Mouse (Mus musculus): Measurements from ENCODE around the gene Hmg20b. TPM values are rescaled to one million over a fixed set of nuclear protein-coding genes. Genes with fewer than 3 reads are reported as not detected.

Gene Hmg20b
- polyA plus RNA-seq, 1 experiment from 2014 or later, result 109 TPM

DNA sequence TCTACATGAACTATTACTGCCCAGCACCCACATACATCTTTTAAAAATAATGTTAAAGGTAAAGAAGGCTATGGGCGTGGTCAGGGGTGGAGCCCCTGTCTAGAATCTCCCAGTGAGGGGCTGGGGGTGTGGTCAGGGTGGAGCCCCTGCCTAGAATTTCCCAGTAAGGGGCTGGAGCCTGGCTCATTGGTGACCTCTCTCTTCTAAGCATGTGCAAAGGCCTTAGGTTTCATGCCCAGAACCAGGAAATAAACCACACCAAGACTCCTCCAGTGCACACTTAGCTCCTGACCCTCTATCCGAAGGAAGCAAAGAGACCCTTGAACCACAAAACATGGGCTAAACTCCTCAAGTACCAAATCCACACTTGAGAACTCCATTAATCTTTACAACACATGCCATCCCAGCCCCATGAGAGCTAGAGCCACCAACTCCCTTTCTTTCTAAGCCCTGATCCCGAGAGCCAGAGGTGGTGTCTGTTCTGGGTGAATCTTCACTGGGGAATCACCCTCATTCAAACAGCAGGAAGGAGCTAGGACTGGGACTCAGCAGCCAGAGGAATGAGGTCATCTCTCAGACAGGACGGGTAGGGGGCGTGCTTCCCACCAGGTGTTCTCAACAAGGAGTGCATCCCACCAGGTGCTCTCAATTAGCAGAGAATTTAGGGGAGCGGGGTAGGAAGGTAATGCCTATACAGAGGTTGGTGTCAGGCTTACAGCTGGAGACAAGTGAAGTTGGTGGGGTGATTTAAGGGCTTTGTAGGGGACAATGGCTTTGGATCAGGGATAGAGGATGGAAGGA, 26.5 kb upstream of the Hmg20b start:
- no peak for DNase-seq (ENCODE audit: low spot score)
- Histone ChIP-seq H3K4me3 (peak overlapping the region; percentile 94), H3K27ac (peak overlapping the region; percentile 98), H3K36me3 (peaks cover 40% of the 10 kb centered on the region), H3K9me3 (no peaks in the 10 kb centered on the region), H3K4me1 (peaks cover 40% of the 10 kb centered on the region), H3K27me3 (ENCODE audit: insufficient read depth, poor library complexity, severe bottlenecking) (no peaks in the 10 kb centered on the region)
- WGBS, result 35% methylated on average over 6 of the region's 6 CpGs

DNA sequence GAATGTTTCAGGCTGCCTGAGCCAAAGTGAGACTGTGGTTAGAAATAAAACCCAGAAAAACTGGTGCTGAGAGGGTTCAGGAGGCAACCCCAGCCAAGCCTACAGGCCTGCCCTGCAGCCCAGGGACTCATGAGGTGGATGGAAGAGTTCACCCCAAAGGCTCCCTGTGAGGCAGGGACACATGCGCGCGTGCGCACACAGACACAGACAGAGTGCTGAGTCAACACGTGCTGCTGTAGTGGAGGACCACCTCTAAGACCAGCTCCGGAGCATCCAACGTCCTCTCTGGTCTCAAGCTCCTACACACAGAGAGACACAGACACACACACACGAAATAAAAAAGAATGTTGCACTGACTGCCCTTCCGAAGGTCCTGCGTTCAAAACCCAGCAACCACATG, 25.0 kb upstream of the Hmg20b start:
- Histone ChIP-seq H3K36me3 (peaks cover 55% of the 10 kb centered on the region), H3K9me3 (no peaks in the 10 kb centered on the region), H3K27me3 (ENCODE audit: insufficient read depth, poor library complexity, severe bottlenecking) (no peaks in the 10 kb centered on the region), H3K4me3 (no peak overlapping the region), H3K27ac (no peak overlapping the region), H3K4me1 (peaks cover 35% of the 10 kb centered on the region)
- WGBS, result 95% methylated on average over 10 of the region's 10 CpGs
- DNase-seq (ENCODE audit: low spot score), result no peak

DNA sequence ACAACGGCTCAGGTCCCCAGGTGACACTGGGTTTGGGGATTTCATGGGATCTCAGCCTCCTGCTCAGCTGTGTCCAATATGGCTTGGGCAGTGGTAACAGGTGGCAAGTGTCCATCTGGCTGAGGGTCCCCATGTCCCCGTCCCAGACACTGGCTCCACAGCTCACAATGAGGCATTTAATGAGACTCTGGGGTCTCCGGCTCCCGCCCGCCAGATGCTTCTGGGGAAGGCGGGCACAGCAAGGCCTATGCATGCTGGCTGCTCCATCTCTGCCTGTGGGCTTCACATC, 16.9 kb upstream of the Hmg20b start:
- no peak for DNase-seq (ENCODE audit: low spot score)
- Histone ChIP-seq H3K9me3 (no peaks in the 10 kb centered on the region), H3K36me3 (peaks cover 69% of the 10 kb centered on the region), H3K4me3 (no peak overlapping the region), H3K27ac (no peak overlapping the region), H3K27me3 (ENCODE audit: insufficient read depth, poor library complexity, severe bottlenecking) (peaks cover 31% of the 10 kb centered on the region), H3K4me1 (peaks cover 63% of the 10 kb centered on the region)
- 96% methylated on average over 6 of the region's 6 CpGs for WGBS

DNA sequence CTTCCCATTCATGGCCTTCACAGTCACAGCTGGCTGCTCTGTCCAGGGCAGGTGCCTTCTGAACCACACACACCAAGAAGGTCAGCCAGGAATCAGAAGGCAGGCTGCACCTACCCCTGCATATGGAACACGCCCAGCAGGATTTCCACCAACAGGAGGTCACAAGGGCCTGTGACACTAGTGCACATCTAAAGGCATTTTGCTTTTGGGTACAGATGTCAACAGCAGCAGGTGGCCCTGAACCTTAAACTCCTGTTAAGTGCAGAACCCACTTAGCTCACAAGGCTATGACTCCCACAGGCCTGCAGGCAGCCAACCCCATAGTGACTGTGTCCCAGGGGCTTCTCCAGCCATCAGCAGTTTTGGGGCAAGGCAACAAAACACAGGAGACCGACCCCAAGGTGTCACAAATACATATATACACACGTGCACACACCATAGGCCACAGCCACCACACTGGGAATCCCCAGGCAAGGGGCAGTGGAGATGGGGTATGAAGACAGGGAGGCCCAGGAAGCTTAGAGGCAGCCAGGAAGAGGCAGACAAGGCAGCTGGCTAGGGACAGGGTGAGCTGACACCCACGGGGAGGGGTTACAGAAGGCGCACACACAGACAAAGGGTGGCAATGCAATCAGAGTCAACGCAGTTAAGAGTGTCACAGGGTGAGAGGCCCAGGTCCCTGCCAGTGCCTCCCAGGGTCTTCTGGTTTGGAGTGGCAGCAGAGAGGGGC, 16.4 kb upstream of the Hmg20b start:
- Histone ChIP-seq H3K36me3 (peaks cover 69% of the 10 kb centered on the region), H3K4me3 (no peak overlapping the region), H3K4me1 (peaks cover 68% of the 10 kb centered on the region), H3K9me3 (no peaks in the 10 kb centered on the region), H3K27ac (0 out of 2 replicates have a peak overlapping the region, but pooled peaks have one; percentile 62), H3K27me3 (ENCODE audit: insufficient read depth, poor library complexity, severe bottlenecking) (peaks cover 35% of the 10 kb centered on the region)
- no peak for DNase-seq (ENCODE audit: low spot score)
- WGBS, result 80% methylated on average over 6 of the region's 6 CpGs

DNA sequence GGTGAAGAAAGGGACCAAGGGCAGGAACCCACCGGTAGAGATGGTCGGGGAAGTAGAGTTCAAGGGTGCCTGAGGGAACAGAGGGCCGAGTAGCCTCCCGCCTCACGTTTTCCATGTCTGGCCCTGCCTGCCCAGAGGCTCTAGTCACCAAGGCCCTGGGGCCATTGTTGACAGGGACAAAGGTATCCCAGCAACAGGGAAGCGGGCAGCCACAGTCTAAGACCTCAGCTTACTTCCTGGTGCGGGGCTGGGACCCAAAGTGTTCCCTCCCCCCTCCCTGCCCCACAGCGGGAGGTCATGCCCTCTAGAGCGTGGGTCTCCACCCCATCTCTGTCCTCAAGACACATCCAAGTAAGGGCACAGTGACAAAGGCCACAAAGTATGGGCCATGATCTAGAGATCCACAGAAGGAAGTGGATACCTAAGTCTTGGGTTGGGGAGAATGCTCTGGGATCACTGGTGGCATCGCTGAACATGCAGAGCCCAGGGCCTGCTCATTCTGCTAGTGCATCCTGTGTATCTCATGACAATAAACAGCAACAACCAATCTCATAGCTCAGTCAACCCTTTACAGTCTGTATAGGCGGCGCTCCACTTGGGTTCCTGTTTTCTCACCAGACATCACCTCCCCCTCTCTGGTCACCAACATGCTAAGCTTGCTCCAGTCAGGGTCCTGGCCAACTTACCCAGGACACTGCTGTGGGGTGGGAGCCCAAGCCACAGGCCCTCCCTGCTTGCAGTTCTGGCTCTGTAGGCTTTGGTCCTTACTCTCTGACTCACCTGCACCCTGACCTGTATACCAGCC, 15.6 kb upstream of the Hmg20b start, which contains the start of gene 4930404N11Rik:
TSS of gene 4930404N11Rik (minus strand) at position 145 of the 805 bp plus-strand sequence.
- DNase-seq (ENCODE audit: low spot score), result no peak
- no peaks in the 10 kb centered on the region for H3K9me3 ChIP-seq
- WGBS, result 31% methylated on average over 12 of the region's 12 CpGs
- peak within 1 kb of the TSS; percentile 64 for H3K4me3 ChIP-seq
- peaks cover 76% of the 10 kb centered on the region for H3K4me1 ChIP-seq
- H3K27ac ChIP-seq, result peak within 1 kb of the TSS; percentile 78
- peaks cover 62% of the 10 kb centered on the region for H3K36me3 ChIP-seq
- peaks cover 35% of the 10 kb centered on the region for H3K27me3 ChIP-seq (ENCODE audit: insufficient read depth, poor library complexity, severe bottlenecking)

DNA sequence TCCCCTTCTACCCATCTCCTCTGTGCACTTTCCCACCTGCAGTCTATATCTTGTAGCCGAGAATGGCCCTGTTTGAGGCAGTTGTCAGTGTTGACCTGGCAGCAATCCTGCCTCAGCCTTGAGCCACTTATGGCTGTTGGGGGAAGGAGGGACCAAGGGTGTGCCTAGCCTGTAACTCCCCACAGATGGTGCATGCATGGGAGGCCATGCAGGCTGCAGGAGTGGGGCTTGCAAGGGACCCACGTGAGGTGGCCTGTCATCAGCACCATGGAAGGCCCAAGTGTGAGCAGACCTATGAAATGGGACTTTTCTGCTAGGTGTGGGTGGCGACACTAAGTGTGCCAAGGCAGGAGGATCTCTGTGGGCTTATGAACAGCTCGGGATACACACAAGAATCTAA, 14.8 kb upstream of the Hmg20b start:
- H3K27ac ChIP-seq, result peak overlapping the region; percentile 78
- no peaks in the 10 kb centered on the region for H3K9me3 ChIP-seq
- 36% methylated on average over 4 of the region's 4 CpGs for WGBS
- H3K27me3 ChIP-seq (ENCODE audit: insufficient read depth, poor library complexity, severe bottlenecking), result peaks cover 35% of the 10 kb centered on the region
- peak overlapping the region; percentile 64 for H3K4me3 ChIP-seq
- peaks cover 84% of the 10 kb centered on the region for H3K4me1 ChIP-seq
- no peak for DNase-seq (ENCODE audit: low spot score)
- H3K36me3 ChIP-seq, result peaks cover 54% of the 10 kb centered on the region

DNA sequence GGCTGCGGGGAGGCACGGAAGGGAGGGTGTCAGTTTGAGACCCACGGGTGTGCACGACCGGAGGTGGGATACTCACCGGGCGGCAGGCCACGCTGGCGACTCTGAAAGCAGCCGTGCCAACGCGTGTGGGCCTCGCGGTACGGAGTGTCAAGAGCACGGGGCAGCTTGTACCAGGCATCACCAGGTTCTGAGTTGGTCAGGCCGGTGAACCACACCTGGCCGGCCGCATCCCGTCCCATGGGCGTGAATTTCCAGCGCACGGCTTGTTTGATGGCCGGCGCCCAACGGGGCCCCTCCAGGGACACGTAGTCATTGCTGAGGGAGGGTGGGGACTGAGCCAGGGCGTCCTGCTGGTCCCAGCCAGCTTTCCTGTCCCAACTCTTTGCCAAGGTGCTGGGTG, 14.4 kb upstream of the Hmg20b start:
- peak overlapping the region; percentile 78 for H3K27ac ChIP-seq
- DNase-seq (ENCODE audit: low spot score), result no peak
- WGBS, result 14% methylated on average over 28 of the region's 28 CpGs
- H3K4me3 ChIP-seq, result peak overlapping the region; percentile 64
- no peaks in the 10 kb centered on the region for H3K9me3 ChIP-seq
- peaks cover 50% of the 10 kb centered on the region for H3K36me3 ChIP-seq
- H3K27me3 ChIP-seq (ENCODE audit: insufficient read depth, poor library complexity, severe bottlenecking), result peaks cover 35% of the 10 kb centered on the region
- peaks cover 88% of the 10 kb centered on the region for H3K4me1 ChIP-seq

DNA sequence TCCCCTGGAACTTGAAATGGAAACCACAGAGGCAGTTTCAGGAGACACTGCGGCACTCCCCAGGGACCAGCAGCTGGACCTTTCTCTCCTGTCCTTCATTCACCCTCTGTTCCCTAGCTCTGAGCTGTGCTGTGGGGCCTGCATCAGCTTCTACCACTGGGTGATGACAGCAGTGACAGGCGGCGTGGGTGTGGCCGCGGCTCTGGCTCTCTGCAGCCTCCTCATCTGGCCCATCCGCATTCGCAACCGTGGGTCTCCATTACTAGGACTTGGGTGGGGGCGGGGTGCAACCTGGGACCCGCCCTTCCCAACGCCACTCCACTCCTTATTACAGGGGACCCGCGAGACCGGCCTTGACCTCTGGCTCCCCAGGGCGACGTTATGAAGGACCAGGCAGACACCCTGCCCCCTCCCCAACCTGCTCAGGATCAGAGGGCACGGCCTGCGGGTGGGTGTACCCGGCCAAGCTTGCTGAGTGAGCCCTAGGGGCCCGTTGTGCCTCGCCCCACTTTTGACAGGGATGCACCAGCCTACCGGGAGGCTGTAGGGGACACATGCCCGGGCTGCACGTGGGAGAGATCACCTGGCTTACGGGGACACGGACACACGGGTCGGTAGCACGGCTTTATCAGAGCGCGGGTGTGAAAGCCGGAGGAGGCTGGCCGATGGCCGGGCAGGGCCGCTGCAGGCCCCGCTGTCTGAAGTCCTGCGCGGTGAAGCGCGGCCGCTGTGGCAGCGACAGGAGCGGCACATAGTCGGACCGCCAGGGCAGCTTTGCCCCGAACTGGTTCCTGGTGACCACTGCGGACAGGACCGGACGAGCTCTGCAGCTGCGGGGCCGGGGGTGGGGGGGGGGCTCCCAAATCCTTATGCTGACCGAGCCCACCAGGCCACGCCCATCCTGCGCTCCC, 13.4 kb upstream of the Hmg20b start:
- peak overlapping the region; percentile 90 for H3K27ac ChIP-seq
- peak overlapping the region; percentile 64 for H3K4me3 ChIP-seq
- peaks cover 35% of the 10 kb centered on the region for H3K27me3 ChIP-seq (ENCODE audit: insufficient read depth, poor library complexity, severe bottlenecking)
- DNase-seq (ENCODE audit: low spot score), result peak; percentile 94
- H3K4me1 ChIP-seq, result peaks cover 93% of the 10 kb centered on the region
- WGBS, result 5% methylated on average over 54 of the region's 54 CpGs
- peaks cover 40% of the 10 kb centered on the region for H3K36me3 ChIP-seq
- no peaks in the 10 kb centered on the region for H3K9me3 ChIP-seq

DNA sequence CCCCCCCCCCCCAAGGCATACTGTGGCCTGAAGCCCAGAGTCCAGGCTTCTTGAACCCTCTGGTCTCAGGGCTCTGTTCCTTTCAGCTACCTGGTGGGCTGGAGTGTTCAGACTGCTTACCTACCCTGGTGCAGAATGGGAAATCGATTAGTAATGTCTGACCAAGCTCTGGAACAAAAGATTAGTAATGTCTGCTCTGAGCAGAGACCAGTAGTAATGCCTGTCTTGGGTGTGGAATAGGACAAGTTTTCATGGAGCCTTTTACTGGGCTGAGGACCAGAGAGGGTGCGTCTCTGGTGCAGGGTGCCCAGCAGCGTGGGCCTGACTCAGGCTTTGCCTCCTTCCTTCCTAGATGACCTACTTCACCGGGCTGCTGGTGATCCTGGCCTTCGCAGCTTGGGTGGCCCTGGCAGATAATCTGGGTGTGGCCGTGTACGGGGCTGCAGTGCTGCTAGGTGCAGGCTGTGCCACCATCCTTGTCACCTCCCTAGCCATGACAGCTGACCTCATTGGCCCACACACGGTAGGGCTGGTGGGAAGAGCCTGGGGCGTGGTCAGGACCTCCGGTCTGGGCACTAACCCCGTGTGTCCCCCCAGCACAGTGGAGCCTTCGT, 12.2 kb upstream of the Hmg20b start:
- peak overlapping the region; percentile 90 for H3K27ac ChIP-seq
- peaks cover 27% of the 10 kb centered on the region for H3K36me3 ChIP-seq
- H3K4me3 ChIP-seq, result peak overlapping the region; percentile 64
- H3K9me3 ChIP-seq, result no peaks in the 10 kb centered on the region
- no peak for DNase-seq (ENCODE audit: low spot score)
- peaks cover 35% of the 10 kb centered on the region for H3K27me3 ChIP-seq (ENCODE audit: insufficient read depth, poor library complexity, severe bottlenecking)
- 59% methylated on average over 12 of the region's 12 CpGs for WGBS
- H3K4me1 ChIP-seq, result peaks cover 100% of the 10 kb centered on the region

DNA sequence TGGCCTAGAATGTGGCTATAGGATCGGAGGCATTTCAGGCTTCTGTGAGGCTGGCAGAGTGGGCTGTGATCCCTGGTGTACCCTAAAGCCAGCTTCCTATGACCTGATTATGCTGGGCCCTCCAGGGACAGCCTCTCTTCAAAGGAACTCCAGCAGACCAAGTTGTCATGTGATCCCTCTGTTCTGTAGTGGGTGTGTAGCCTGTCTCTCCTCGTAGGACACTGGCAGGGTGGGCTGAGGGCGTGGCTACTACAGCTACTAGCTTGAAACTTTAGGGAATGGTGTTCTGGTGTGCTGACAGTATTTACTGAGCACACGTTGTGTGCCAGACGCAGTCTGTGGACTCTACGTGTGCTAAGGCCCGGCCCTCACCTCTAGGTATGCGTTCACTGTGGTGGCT, 10.4 kb upstream of the Hmg20b start:
- Histone ChIP-seq H3K4me3 (no peak overlapping the region), H3K27me3 (ENCODE audit: insufficient read depth, poor library complexity, severe bottlenecking) (peaks cover 35% of the 10 kb centered on the region), H3K9me3 (no peaks in the 10 kb centered on the region), H3K36me3 (peaks cover 14% of the 10 kb centered on the region), H3K27ac (peak overlapping the region; percentile 59; the same call in 1 of the 2 replicates), H3K4me1 (peaks cover 97% of the 10 kb centered on the region)
- no peak for DNase-seq (ENCODE audit: low spot score)
- 67% methylated on average over 8 of the region's 8 CpGs for WGBS

DNA sequence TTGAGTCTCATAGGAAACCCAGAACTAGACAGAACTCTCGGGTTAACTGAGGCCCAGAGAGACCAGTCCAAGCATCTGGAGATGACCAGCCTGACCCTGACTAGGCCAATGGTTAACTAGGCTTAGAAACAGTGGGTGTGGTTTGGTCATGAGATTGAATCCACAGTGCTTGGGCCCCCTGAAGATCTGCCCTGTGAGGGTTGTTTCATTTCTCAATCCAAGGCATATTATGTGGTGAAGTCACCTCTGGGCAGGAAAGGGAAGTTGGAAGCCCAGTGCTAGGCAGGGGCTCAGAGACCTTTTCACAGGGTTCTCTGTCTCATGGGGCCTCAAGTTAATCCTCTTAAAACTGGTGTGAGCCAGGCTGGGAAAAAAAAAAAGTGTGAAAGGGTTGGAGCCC, 8.6 kb upstream of the Hmg20b start:
- peak overlapping the region; percentile 92 for H3K4me3 ChIP-seq
- 51% methylated on average over 1 of the region's 1 CpGs for WGBS
- H3K9me3 ChIP-seq, result no peaks in the 10 kb centered on the region
- peaks cover 20% of the 10 kb centered on the region for H3K27me3 ChIP-seq (ENCODE audit: insufficient read depth, poor library complexity, severe bottlenecking)
- H3K36me3 ChIP-seq, result peaks cover 14% of the 10 kb centered on the region
- no peak for DNase-seq (ENCODE audit: low spot score)
- peak overlapping the region; percentile 91 for H3K27ac ChIP-seq
- peaks cover 94% of the 10 kb centered on the region for H3K4me1 ChIP-seq

DNA sequence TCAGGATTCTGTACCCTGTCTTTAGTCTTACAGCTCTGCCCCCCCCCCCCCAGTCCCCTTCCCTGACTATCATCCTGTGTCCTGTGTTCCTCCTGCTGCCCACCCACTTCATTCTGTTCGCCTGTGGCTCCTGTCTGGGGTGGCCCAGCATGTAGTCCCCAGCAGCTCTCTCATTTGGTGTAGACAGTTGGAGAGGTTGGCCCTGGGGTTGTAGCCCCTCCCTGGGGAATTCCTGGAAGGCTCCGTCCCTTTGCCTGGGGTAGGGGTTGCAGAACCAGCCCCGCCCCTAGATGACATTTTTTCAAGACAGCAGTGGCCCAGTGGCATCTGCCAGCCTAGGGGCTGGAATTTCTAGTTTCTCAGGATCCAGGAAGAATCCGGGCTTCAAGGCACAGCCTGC, 7.9 kb upstream of the Hmg20b start:
- no peak for DNase-seq (ENCODE audit: low spot score)
- Histone ChIP-seq H3K27ac (peak overlapping the region; percentile 91), H3K9me3 (no peaks in the 10 kb centered on the region), H3K27me3 (ENCODE audit: insufficient read depth, poor library complexity, severe bottlenecking) (peaks cover 15% of the 10 kb centered on the region), H3K4me1 (peaks cover 88% of the 10 kb centered on the region), H3K4me3 (peak overlapping the region; percentile 92), H3K36me3 (peaks cover 14% of the 10 kb centered on the region)
- 23% methylated on average over 4 of the region's 4 CpGs for WGBS
